21 mouse cellular contexts compared by ENCODE assay signal in genomic region chr6:10744056-10744455, GRCm38 (mm10).
"Had no signal": no experiment of that assay in that cellular context is flagged by ENCODE, and none has a peak within 500 bp of the region (broad histone marks: within the 10 kb centered on the region; RNA-seq: fewer than 3 reads in every experiment).

No protein-coding gene starts in this region.

- H3K9me3 ChIP-seq: midbrain, embryonic 10.5 days; midbrain, embryonic 12.5 days; neural tube, embryonic 12.5 days; neural tube, embryonic 15.5 days; stomach, embryonic 15.5 days had no signal

- H3K27ac ChIP-seq: liver, embryonic 14.5 days; midbrain, embryonic 10.5 days; midbrain, embryonic 12.5 days; neural tube, embryonic 12.5 days; neural tube, embryonic 15.5 days; stomach, embryonic 15.5 days; stomach, postnatal 0 days had no signal

- H3K27me3 ChIP-seq: midbrain, embryonic 12.5 days; neural tube, embryonic 12.5 days; neural tube, embryonic 15.5 days; stomach, embryonic 15.5 days had no signal

- H3K9ac ChIP-seq: liver, embryonic 14.5 days; lung, embryonic 14.5 days; midbrain, embryonic 12.5 days; neural tube, embryonic 12.5 days; neural tube, embryonic 15.5 days; stomach, embryonic 15.5 days had no signal

- H3K4me2 ChIP-seq: lung, embryonic 14.5 days; midbrain, embryonic 12.5 days; neural tube, embryonic 12.5 days; neural tube, embryonic 15.5 days; stomach, embryonic 15.5 days had no signal

- H3K4me3 ChIP-seq: midbrain, embryonic 10.5 days; midbrain, embryonic 12.5 days; myocyte; neural tube, embryonic 12.5 days; neural tube, embryonic 15.5 days; stomach, embryonic 15.5 days had no signal

- H3K36me3 ChIP-seq: midbrain, embryonic 10.5 days; midbrain, embryonic 12.5 days; neural tube, embryonic 12.5 days; neural tube, embryonic 15.5 days; stomach, embryonic 15.5 days had no signal

- ATAC-seq: midbrain, embryonic 16.5 days had no signal

- DNase-seq: lung, adult 18-20 months; lung, embryonic 14.5 days; lung, postnatal 10 days; lung, postnatal 4 days; midbrain, embryonic 14.5 days; retina, postnatal 1 day; right cerebral cortex, postnatal 25 days; right cerebral cortex, postnatal 4 days; spleen, adult 18-20 months; thymus, adult 18-20 months; thymus, postnatal 14 days; thymus, postnatal 36 days had no signal

- H3K4me1 ChIP-seq: midbrain, embryonic 10.5 days; midbrain, embryonic 12.5 days; neural tube, embryonic 12.5 days; neural tube, embryonic 15.5 days; stomach, embryonic 15.5 days had no signal
